In genomic region chr6:134926803-134927594, GRCm38 (mm10) we compare ENCODE assay signal across 7 mouse cellular contexts. TPM values are rescaled to one million over a fixed set of nuclear protein-coding genes. Genes with fewer than 3 reads are reported as not detected.
DNase-seq lines count a peak whose midpoint lies in the region; ATAC-seq and TF ChIP-seq lines count a peak whose summit lies in the region.

No protein-coding gene starts in this region.

- peak overlapping the region; percentile 86 for H3K4me3 ChIP-seq in layer of hippocampus, adult 2 months

- H3K27ac ChIP-seq in layer of hippocampus, adult 2 months = peak overlapping the region; percentile 74

- DNase-seq in MN1 (ENCODE audit: low spot score) = peak; percentile 41
- DNase-seq in brain, adult 2 months (ENCODE audit: low read depth, low spot score) = peak; percentile 56
- peak; percentile 69 to 72 for DNase-seq in heart, postnatal 14 days
- peak in 1 of 2 experiments; percentile 49 for DNase-seq in layer of hippocampus, adult 2 months (ENCODE audit: low spot score in 2 of 2)
- peak; percentile 55 for DNase-seq in lung, postnatal 25 days (ENCODE audit: low spot score)
- DNase-seq in retina, embryonic 14.5 days (ENCODE audit: low spot score) = peak; percentile 76

- peak; percentile 44 for ATAC-seq in erythroid progenitor cell, adult 5-6 weeks (replicated peaks; ENCODE audit: low FRiP score, poor library complexity, severe bottlenecking)

- TF ChIP-seq CTCF in layer of hippocampus, adult 2 months (conservative IDR thresholded peaks at IDR 0.05) = no peak

- intact Hi-C loops in heart, postnatal 14 days (cut with DNase I) = no loop called here

RNA-seq across cellular contexts. Expression of gene Cdkn1b, which starts 6.8 kb away (rescaled TPM):
- 62.7 and 90.5 TPM in 2 replicates for total RNA-seq in erythroid progenitor cell, adult 5-6 weeks (2015; ENCODE audit: low replicate concordance)
- total RNA-seq in erythroid progenitor cell, adult 5-6 weeks (2017; ENCODE audit: low replicate concordance) = 107 and 117 TPM in 2 replicates
- total RNA-seq in heart, postnatal 14 days (2021) = 10 to 100 TPM; 47.5 to 49.0 TPM
- total RNA-seq in layer of hippocampus, adult 2 months (2021) = 10 to 100 TPM; 47.2 to 48.0 TPM

RNA-seq across cellular contexts. Expression of gene Gpr19, which starts 28.6 kb away (rescaled TPM):
- total RNA-seq in erythroid progenitor cell, adult 5-6 weeks (2015; ENCODE audit: low replicate concordance) = 17.3 and 19.7 TPM in 2 replicates
- 7.2 and 11.9 TPM in 2 replicates for total RNA-seq in erythroid progenitor cell, adult 5-6 weeks (2017; ENCODE audit: low replicate concordance)
- total RNA-seq in heart, postnatal 14 days (2021) = 1 to 10 TPM; 4.4 to 4.7 TPM
- total RNA-seq in layer of hippocampus, adult 2 months (2021) = 10 to 100 TPM; 22.0 to 27.4 TPM

RNA-seq across cellular contexts. Expression of gene Apold1, which starts 54.5 kb away (rescaled TPM):
- 8.8 and 11.5 TPM in 2 replicates for total RNA-seq in erythroid progenitor cell, adult 5-6 weeks (2015; ENCODE audit: low replicate concordance)
- 16.0 and 17.9 TPM in 2 replicates for total RNA-seq in erythroid progenitor cell, adult 5-6 weeks (2017; ENCODE audit: low replicate concordance)
- total RNA-seq in heart, postnatal 14 days (2021) = 10 to 100 TPM; 15.4 to 18.5 TPM
- 1 to 10 TPM; 1.9 to 2.5 TPM for total RNA-seq in layer of hippocampus, adult 2 months (2021)
